Mouse (Mus musculus) right cerebral cortex, postnatal 4 days (tissue): ENCODE measurements around the gene Git2.

Experiments used
- DNase-seq: peaks from one replicate; pipeline ENCODE4 v3.0.0-alpha.2; 2022

Git2 gene

DNA sequence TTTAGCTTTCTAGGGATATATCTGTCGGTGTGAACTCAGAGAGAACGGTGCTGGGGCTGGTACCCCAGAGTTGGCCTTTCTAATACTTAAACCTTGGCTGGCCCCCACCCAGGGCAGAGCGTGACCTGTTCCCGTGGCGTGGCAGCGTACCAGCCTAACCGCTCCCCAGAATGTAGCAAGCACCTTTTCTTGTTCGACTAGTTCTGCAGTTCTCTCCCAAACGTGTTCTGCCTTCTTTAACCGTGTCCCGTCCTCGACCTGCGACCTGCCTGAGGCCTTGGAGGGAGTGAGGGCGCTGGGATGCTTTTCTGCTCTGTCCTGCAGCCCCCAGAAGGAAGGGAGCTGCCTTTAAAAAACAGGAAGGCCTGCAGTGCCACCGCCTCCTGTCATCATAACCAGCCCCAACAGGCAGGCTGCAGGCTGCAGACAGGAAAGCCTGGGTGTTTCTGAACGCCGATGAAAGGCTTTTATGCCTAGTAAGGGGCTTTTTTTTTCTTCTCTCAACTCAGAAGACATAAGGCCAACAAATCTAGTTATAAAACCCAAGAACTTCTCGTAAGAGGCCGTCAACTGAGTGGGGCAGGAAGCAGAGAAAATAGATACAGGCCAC is 94.5 kb downstream of the Git2 start:
- DNase-seq: no peak

DNA sequence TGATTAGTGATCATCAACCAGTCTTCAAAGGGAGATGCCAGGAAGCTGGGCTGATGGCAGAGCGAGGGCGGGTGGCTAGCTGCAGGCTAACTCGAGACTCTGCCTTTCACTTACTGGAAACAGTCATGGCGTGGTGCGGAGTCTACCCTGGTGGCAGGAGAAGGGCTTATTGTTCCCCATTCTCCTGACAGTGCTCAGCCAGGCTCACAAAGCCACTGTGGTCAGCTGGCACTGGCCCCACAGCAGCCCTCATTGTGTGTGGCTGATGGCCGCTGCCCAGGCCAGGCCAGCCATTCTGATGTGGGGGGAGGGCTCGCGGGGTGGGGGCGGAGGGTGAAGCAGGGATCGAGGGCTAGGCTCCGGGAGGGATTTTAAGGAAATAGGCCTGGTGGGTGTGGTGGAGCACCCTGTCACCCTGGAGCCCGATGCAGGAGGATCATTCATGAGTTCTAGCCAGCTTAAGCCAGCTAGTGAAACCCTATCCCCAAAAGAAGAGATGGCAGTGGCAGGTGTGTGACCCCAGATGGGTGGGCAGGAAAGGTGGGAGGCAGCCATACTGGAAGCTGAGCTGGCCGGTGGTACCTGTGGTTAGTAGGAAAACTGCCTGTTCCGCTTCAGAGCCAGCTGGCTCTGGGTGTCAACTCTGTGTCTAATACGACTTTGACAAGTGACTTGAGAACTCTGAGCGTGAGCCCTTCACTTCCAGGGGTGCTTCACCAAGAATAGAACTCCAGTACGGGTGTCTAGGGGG is 95.3 kb downstream of the Git2 start:
- DNase-seq: no peak
